Mouse (Mus musculus) heart, postnatal 0 days (tissue): Measurements from ENCODE around the gene Col8a2.

ENCODE experiments used
- CTCF ChIP-seq: IDR thresholded peaks from 2 replicates; pipeline ENCODE4 v1.5.1; 2016; ENCODE audit warnings: antibody characterized with exemption, control low read depth, low read depth
- EP300 ChIP-seq: IDR thresholded peaks from 2 replicates; pipeline ENCODE4 v1.6.1; 2016; ENCODE audit warnings: antibody characterized with exemption, low read depth

- TF ChIP-seq EP300 (no peak), CTCF (no peak)
These were observed 7.6 kb upstream of the Col8a2 start for GRCm38 (mm10) chr4:126278961-126279360.
